Mouse (Mus musculus) urinary bladder, postnatal 25 days (tissue): ENCODE results near the gene Hypm.

Experiments used
- DNase-seq: peaks from one replicate; pipeline ENCODE4 v3.0.0; 2022; ENCODE audit warnings: low spot score

Gene Hypm

GRCm38 (mm10) chrX:9846628-9847027 lies at the start of gene Hypm:
Gene Hypm (plus strand): TSS chrX:9846928.
- no peak for DNase-seq

DNA sequence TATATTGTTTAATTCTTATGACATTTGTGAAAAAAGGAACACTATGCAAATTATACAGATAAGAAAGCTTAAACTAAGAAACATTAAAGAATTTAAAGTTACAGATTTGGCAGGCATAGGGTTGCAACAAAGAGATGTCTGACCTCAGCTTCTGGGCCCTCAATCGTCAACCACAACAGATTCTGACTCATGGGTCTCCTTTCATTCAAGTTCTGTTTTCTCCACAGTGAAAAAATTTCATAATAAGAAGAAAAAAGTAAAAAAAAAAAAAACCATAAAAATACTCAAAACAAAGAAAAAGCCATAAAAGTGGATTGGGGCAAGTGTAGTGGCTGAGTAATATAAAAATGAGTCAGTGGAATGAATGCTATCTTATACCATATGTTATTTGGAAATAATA lies 36.6 kb upstream of the Hypm start:
- DNase-seq = no peak

DNA sequence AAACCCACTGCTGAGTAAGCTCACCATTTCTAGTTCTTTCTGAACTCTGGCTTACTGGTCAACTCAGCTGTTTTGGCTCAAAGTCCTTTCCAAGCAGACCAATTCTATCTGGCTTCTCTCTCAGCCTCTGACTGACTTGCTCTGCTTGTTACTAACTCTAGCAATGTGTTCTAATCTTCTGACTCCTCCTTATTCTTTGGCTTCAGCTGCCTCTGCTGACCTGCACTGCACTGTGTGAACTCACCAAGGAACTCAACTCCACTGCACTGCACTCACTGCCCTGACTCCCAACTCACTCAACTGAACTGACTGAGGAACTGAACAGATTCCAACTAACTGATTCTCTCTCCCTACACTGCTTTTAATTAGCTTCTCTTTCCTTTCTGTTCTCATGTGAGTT lies 34.3 kb upstream of the Hypm start:
- DNase-seq = no peak

- DNase-seq = no peak
These were observed 11.9 kb upstream of the Hypm start for GRCm38 (mm10) chrX:9834779-9835178.

DNA sequence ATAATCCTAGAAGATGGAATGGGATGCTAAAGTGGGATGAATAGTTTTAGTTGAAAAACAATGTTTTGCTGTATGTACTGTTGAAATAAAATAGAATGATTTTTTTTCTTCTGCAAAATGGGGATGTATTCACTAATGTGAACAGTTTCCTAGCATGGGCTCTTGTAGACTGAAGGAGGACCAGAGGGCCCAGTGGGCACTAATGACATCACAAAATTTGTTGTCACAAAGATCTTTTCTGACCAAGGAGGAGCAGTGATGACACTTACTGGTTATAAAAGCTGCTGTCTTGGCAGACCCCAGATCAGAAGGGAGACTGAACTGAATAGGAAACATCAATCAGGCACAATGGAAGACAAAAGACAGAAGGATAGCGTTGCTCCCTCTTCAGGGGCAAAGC lies 2.7 kb downstream of the Hypm start, which contains the start of gene H2al3:
Gene H2al3 (plus strand): TSS at position 301 of the 400 bp plus-strand sequence.
- DNase-seq = no peak

DNA sequence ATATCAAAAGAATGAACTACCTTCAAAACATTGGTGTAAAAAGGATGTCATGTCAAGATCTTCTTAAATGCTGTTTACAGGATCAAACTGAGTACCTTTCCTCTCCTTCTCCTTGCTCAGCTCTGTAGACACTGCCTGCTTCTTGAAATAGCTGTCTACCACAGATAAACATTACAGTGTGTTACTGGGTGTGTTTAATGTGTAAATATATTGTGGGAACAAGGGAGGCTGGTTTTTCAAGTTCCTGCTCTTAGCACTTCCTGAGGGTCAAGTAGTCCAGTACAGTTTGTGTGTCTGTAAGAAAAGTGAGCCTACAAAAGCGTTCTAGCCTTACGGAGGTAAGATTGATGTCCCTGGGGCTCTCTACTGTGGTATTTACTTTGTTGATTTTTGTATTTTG lies 15.1 kb downstream of the Hypm start:
- no peak for DNase-seq

- no peak for DNase-seq
These were observed 28.8 kb downstream of the Hypm start for GRCm38 (mm10) chrX:9875519-9875918.

- no peak for DNase-seq
These were observed 38.6 kb downstream of the Hypm start, which contains the start of gene Sytl5 for GRCm38 (mm10) chrX:9885322-9885721. Gene Sytl5 (plus strand): TSS chrX:9885622.
